Mouse (Mus musculus) liver, embryonic 14.5 days (tissue): ENCODE measurements around the gene Aldh9a1.

Experiments
- CTCF ChIP-seq: IDR thresholded peaks from 2 replicates; pipeline ENCODE4 v1.5.1; 2016; ENCODE audit warnings: antibody characterized with exemption, low read depth, control low read depth
- EP300 ChIP-seq: IDR thresholded peaks from 2 replicates; pipeline ENCODE4 v1.6.1; 2016; ENCODE audit warnings: antibody characterized with exemption, low read depth

DNA sequence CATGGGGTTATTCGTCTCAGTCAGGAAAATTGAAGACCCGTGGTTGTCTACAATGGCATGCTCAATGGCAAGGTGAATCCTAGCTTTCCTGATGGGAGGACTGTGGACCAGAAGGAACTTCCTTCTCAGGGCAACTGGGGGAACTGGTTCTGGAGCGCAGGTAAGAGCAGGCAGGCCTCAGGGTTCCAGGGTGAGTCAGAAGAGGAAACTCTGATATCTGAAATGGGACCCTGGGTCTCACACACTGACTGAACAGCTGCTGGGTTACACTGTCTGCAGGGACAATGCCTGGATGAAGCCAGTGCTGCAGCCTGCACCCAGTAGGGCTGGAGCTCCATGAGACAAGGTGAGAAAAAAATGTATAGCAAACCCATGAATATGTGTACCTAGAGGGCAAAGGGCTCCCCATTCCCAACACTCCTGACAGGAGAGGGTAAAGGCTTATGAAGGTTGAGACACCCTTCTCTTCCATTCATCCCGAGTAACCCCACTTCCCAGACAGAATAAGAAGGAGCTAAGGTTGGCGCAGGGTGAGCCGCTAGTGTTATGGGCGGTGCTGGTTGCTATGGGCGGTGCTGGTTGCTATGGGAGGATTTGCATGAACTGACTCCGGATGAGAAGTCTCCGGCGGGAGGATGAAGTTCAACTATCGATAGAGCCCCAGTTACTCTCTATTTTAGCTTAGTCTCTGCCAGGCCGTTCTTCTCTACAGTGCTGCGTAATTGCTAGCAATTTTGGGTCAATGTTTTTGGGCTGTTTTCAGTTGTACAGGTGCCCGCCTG is 24.4 kb downstream of the Aldh9a1 start:
- TF ChIP-seq CTCF = no peak
- TF ChIP-seq EP300 = no peak
